Mouse (Mus musculus): Measurements from ENCODE around the gene Mettl14.
"Not testable (repeated sequence)": the region's sequence is repeated elsewhere in the genome, so short reads cannot be mapped to it uniquely, and the experiment has no call there.

Gene Mettl14

GRCm38 (mm10) chr3:123366820-123367219 is 19.1 kb downstream of the Mettl14 start:
- DNase-seq (ENCODE audit: low spot score in 2 of 2), result not testable (repeated sequence)

GRCm38 (mm10) chr3:123356377-123356991 is 29.4 kb downstream of the Mettl14 start:
- DNase-seq (ENCODE audit: low spot score in 2 of 2), result no peak

- no peak for DNase-seq (ENCODE audit: low spot score in 2 of 2)
Measured at GRCm38 (mm10) chr3:123354388-123354787, 31.5 kb downstream of the Mettl14 start.

- no peak for DNase-seq (ENCODE audit: low spot score in 2 of 2)
Measured at GRCm38 (mm10) chr3:123353661-123354060, 32.2 kb downstream of the Mettl14 start.

- no peak for DNase-seq (ENCODE audit: low spot score in 2 of 2)
Measured at GRCm38 (mm10) chr3:123353183-123353582, 32.7 kb downstream of the Mettl14 start.

- no peak for DNase-seq (ENCODE audit: low spot score in 2 of 2)
Measured at GRCm38 (mm10) chr3:123351519-123351918, 34.4 kb downstream of the Mettl14 start.

GRCm38 (mm10) chr3:123350602-123351001 is 35.3 kb downstream of the Mettl14 start:
- no peak for DNase-seq (ENCODE audit: low spot score in 2 of 2)

GRCm38 (mm10) chr3:123348080-123348802 is 37.7 kb downstream of the Mettl14 start:
- no peak for DNase-seq (ENCODE audit: low spot score in 2 of 2)

GRCm38 (mm10) chr3:123343690-123344089 is 42.2 kb downstream of the Mettl14 start:
- no peak for DNase-seq (ENCODE audit: low spot score in 2 of 2)

- DNase-seq (ENCODE audit: low spot score in 2 of 2), result no peak
Measured at GRCm38 (mm10) chr3:123341049-123341448, 44.9 kb downstream of the Mettl14 start.

- DNase-seq (ENCODE audit: low spot score in 2 of 2), result no peak
Measured at GRCm38 (mm10) chr3:123338666-123339195, 47.2 kb downstream of the Mettl14 start.

GRCm38 (mm10) chr3:123337853-123338252 is 48.1 kb downstream of the Mettl14 start:
- DNase-seq (ENCODE audit: low spot score in 2 of 2), result no peak

GRCm38 (mm10) chr3:123336951-123337350 is 49.0 kb downstream of the Mettl14 start:
- no peak for DNase-seq (ENCODE audit: low spot score in 2 of 2)

- no peak for DNase-seq (ENCODE audit: low spot score in 2 of 2)
Measured at GRCm38 (mm10) chr3:123336455-123336854, 49.5 kb downstream of the Mettl14 start.

GRCm38 (mm10) chr3:123335480-123335879 is 50.4 kb downstream of the Mettl14 start:
- no peak for DNase-seq (ENCODE audit: low spot score in 2 of 2)

- DNase-seq (ENCODE audit: low spot score in 2 of 2), result no peak
Measured at GRCm38 (mm10) chr3:123334947-123335346, 51.0 kb downstream of the Mettl14 start.

GRCm38 (mm10) chr3:123333055-123333424 is 52.9 kb downstream of the Mettl14 start:
- DNase-seq (ENCODE audit: low spot score in 2 of 2), result no peak

- no peak for DNase-seq (ENCODE audit: low spot score in 2 of 2)
Measured at GRCm38 (mm10) chr3:123332330-123333054, 53.4 kb downstream of the Mettl14 start.

GRCm38 (mm10) chr3:123330221-123330620 is 55.7 kb downstream of the Mettl14 start:
- no peak for DNase-seq (ENCODE audit: low spot score in 2 of 2)

- no peak for DNase-seq (ENCODE audit: low spot score in 2 of 2)
Measured at GRCm38 (mm10) chr3:123329251-123329650, 56.7 kb downstream of the Mettl14 start.

GRCm38 (mm10) chr3:123324326-123324725 is 61.6 kb downstream of the Mettl14 start:
- DNase-seq (ENCODE audit: low spot score in 2 of 2), result no peak

GRCm38 (mm10) chr3:123322147-123322546 is 63.8 kb downstream of the Mettl14 start:
- DNase-seq (ENCODE audit: low spot score in 2 of 2), result no peak

All from spleen, postnatal 14 days (tissue).